Mouse (Mus musculus): ENCODE results near the gene Cenpt. TPM values are rescaled to one million over a fixed set of nuclear protein-coding genes. Genes with fewer than 3 reads are reported as not detected.

Gene Cenpt
- polyA plus RNA-seq, 1 experiment from 2014 or later: 42.8 TPM

DNA sequence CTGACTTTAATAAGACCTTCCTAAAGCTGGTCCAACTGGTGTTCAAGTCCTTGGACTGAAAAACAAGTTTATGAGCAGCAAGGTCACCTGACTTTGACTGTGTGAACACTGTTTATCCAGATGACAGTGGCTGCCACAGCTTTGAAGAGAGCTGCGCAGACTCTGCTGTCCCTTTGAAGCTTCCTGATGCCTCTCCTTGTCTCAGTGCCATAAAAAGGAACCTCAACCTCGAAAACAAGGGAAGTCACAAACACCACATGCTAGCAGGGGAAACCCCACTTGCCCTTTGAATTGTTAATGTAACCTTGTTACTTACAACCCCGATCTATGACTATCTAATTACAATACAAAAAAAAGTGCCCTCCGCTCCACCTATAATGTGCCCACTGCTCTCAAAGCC, 27.6 kb downstream of the Cenpt start:
- H3K9ac ChIP-seq: peak overlapping the region; percentile 96
- WGBS: 83% methylated on average over 4 of the region's 4 CpGs

GRCm38 (mm10) chr8:105820925-105821324, 32.2 kb downstream of the Cenpt start:
- peak overlapping the region; percentile 43 for H3K4me2 ChIP-seq
- peak overlapping the region; percentile 62 for H3K27ac ChIP-seq (ENCODE audit: poor library complexity, severe bottlenecking)
- 80% methylated on average over 1 of the region's 1 CpGs for WGBS
- no peaks in the 10 kb centered on the region for H3K27me3 ChIP-seq (replicated peaks)
- no peak overlapping the region for H3K4me3 ChIP-seq
- H3K9me3 ChIP-seq (replicated peaks): no peaks in the 10 kb centered on the region
- peaks cover 23% of the 10 kb centered on the region for H3K4me1 ChIP-seq (replicated peaks)
- H3K36me3 ChIP-seq: peaks cover 61% of the 10 kb centered on the region
- peak overlapping the region; percentile 47 for H3K9ac ChIP-seq
- peak; percentile 95 for ATAC-seq (ENCODE audit: insufficient number of reproducible peaks, low FRiP score)

More for the DNA sequence above, 27.6 kb downstream of the Cenpt start:
- Histone ChIP-seq H3K27ac (ENCODE audit: poor library complexity, severe bottlenecking) (no peak overlapping the region), H3K36me3 (peaks cover 40% of the 10 kb centered on the region), H3K9me3 (replicated peaks) (no peaks in the 10 kb centered on the region), H3K4me2 (peak overlapping the region; percentile 84), H3K4me1 (replicated peaks) (peaks cover 25% of the 10 kb centered on the region), H3K4me3 (peak overlapping the region; percentile 95), H3K27me3 (replicated peaks) (no peaks in the 10 kb centered on the region)
- no peak for ATAC-seq (ENCODE audit: insufficient number of reproducible peaks, low FRiP score)

DNA sequence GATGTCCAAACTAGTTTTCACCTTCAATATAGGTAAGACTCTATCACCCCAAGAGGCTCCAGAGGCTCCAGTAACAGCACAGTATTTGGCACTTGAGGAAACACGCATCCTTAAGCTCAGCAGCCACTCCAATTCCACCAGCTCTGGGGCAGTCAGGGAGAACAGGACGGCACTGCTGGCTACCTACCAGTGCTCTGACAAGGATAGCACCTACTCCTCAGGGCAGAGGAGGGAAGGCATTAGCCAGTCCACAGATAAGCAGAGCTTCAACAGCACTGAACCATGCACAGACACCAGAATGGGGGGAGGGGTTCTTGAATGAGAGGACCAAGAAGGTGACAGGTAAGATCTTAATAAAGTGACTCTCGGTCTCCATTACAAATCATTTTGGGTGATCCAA, 33.4 kb downstream of the Cenpt start:
- ATAC-seq (ENCODE audit: insufficient number of reproducible peaks, low FRiP score): peak; percentile 38; the same call in 1 of the 2 replicates
- Histone ChIP-seq H3K27ac (ENCODE audit: poor library complexity, severe bottlenecking) (no peak overlapping the region), H3K9me3 (replicated peaks) (no peaks in the 10 kb centered on the region), H3K4me3 (no peak overlapping the region), H3K9ac (no peak overlapping the region), H3K4me1 (replicated peaks) (peaks cover 14% of the 10 kb centered on the region), H3K36me3 (peaks cover 60% of the 10 kb centered on the region), H3K27me3 (replicated peaks) (no peaks in the 10 kb centered on the region), H3K4me2 (no peak overlapping the region)
- WGBS: 77% methylated on average over 3 of the region's 3 CpGs

GRCm38 (mm10) chr8:105813241-105813640, 39.8 kb downstream of the Cenpt start:
- WGBS: 92% methylated on average over 6 of the region's 6 CpGs
- Histone ChIP-seq H3K27ac (ENCODE audit: poor library complexity, severe bottlenecking) (no peak overlapping the region), H3K9ac (no peak overlapping the region), H3K27me3 (replicated peaks) (no peaks in the 10 kb centered on the region), H3K4me1 (replicated peaks) (peaks cover 36% of the 10 kb centered on the region), H3K4me2 (no peak overlapping the region), H3K4me3 (no peak overlapping the region), H3K36me3 (peaks cover 23% of the 10 kb centered on the region), H3K9me3 (replicated peaks) (no peaks in the 10 kb centered on the region)
- no peak for ATAC-seq (ENCODE audit: insufficient number of reproducible peaks, low FRiP score)

DNA sequence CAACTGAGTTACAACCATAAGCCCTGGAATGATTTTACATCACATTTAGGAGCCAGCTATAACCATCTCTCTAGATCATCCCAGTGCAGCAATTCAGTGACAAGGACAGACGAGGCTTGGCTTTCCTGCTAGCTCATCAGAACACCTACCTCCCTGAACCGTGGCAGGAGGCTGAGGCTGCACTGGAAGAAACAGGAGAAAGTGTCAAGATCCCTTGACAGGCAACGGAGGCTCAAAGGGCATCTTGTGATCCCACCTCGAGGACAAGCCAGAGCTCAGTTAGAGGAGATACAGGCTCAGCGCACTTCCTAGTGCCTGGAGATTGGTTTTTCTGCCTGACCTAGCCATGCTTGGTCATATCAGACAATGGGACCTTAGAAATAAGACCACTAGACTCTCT, 40.6 kb downstream of the Cenpt start:
- Histone ChIP-seq H3K4me3 (no peak overlapping the region), H3K27me3 (replicated peaks) (no peaks in the 10 kb centered on the region), H3K36me3 (peaks cover 21% of the 10 kb centered on the region), H3K4me2 (no peak overlapping the region), H3K9ac (no peak overlapping the region), H3K27ac (ENCODE audit: poor library complexity, severe bottlenecking) (no peak overlapping the region), H3K9me3 (replicated peaks) (no peaks in the 10 kb centered on the region), H3K4me1 (replicated peaks) (peaks cover 42% of the 10 kb centered on the region)
- no peak for ATAC-seq (ENCODE audit: insufficient number of reproducible peaks, low FRiP score)
- 80% methylated on average over 5 of the region's 5 CpGs for WGBS

GRCm38 (mm10) chr8:105811543-105811942, 41.5 kb downstream of the Cenpt start:
- WGBS: 50% methylated on average over 3 of the region's 3 CpGs
- ATAC-seq (ENCODE audit: insufficient number of reproducible peaks, low FRiP score): no peak
- Histone ChIP-seq H3K9ac (no peak overlapping the region), H3K27me3 (replicated peaks) (no peaks in the 10 kb centered on the region), H3K36me3 (peaks cover 18% of the 10 kb centered on the region), H3K27ac (ENCODE audit: poor library complexity, severe bottlenecking) (peak overlapping the region; percentile 30; the same call in 1 of the 2 replicates), H3K4me3 (no peak overlapping the region), H3K4me1 (replicated peaks) (peaks cover 45% of the 10 kb centered on the region), H3K9me3 (replicated peaks) (no peaks in the 10 kb centered on the region), H3K4me2 (no peak overlapping the region)

- H3K27me3 ChIP-seq (replicated peaks): no peaks in the 10 kb centered on the region
- H3K27ac ChIP-seq (ENCODE audit: poor library complexity, severe bottlenecking): peak overlapping the region; percentile 30; the same call in 1 of the 2 replicates
- H3K9me3 ChIP-seq (replicated peaks): no peaks in the 10 kb centered on the region
- peaks cover 18% of the 10 kb centered on the region for H3K36me3 ChIP-seq
- H3K4me2 ChIP-seq: no peak overlapping the region
- ATAC-seq (ENCODE audit: insufficient number of reproducible peaks, low FRiP score): no peak
- H3K4me1 ChIP-seq (replicated peaks): peaks cover 45% of the 10 kb centered on the region
- 67% methylated on average over 10 of the region's 10 CpGs for WGBS
- H3K4me3 ChIP-seq: no peak overlapping the region
- no peak overlapping the region for H3K9ac ChIP-seq
Measured at GRCm38 (mm10) chr8:105811061-105811460, 42.0 kb downstream of the Cenpt start.

- Histone ChIP-seq H3K4me2 (no peak overlapping the region), H3K4me1 (replicated peaks) (peaks cover 49% of the 10 kb centered on the region), H3K36me3 (peaks cover 13% of the 10 kb centered on the region), H3K27me3 (replicated peaks) (no peaks in the 10 kb centered on the region), H3K4me3 (no peak overlapping the region), H3K9ac (no peak overlapping the region), H3K9me3 (replicated peaks) (no peaks in the 10 kb centered on the region), H3K27ac (ENCODE audit: poor library complexity, severe bottlenecking) (peak overlapping the region; percentile 12; the same call in 1 of the 2 replicates)
- 68% methylated on average over 6 of the region's 6 CpGs for WGBS
- ATAC-seq (ENCODE audit: insufficient number of reproducible peaks, low FRiP score): no peak
Measured at GRCm38 (mm10) chr8:105810245-105810786, 42.8 kb downstream of the Cenpt start.

DNA sequence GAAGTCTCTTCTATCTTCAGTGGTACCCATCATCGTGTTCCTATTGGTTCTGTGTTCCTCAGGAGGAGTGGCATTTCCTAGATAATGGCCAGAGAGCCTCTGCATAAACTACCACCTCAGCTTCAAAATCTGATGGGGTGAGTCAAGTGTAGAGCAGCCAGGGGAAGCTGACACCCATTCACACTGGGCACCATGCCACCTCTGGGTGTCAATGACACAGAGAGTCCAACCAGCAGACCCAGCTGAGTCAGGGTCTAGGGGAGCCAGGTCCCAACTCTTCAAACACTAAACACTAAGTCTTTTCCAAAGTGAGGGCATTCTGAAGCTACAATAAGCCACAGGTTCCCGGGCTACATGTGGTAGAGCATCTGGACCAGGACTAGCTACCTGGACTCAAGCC, 44.6 kb downstream of the Cenpt start:
- WGBS: 85% methylated on average over 2 of the region's 2 CpGs
- Histone ChIP-seq H3K9ac (no peak overlapping the region), H3K4me3 (no peak overlapping the region), H3K4me1 (replicated peaks) (peaks cover 45% of the 10 kb centered on the region), H3K36me3 (peaks cover 19% of the 10 kb centered on the region), H3K9me3 (replicated peaks) (no peaks in the 10 kb centered on the region), H3K27ac (ENCODE audit: poor library complexity, severe bottlenecking) (no peak overlapping the region), H3K27me3 (replicated peaks) (no peaks in the 10 kb centered on the region), H3K4me2 (no peak overlapping the region)
- no peak for ATAC-seq (ENCODE audit: insufficient number of reproducible peaks, low FRiP score)

GRCm38 (mm10) chr8:105807766-105808165, 45.3 kb downstream of the Cenpt start:
- Histone ChIP-seq H3K27me3 (replicated peaks) (no peaks in the 10 kb centered on the region), H3K36me3 (peaks cover 19% of the 10 kb centered on the region), H3K4me2 (no peak overlapping the region), H3K9ac (no peak overlapping the region), H3K4me1 (replicated peaks) (peaks cover 45% of the 10 kb centered on the region), H3K4me3 (no peak overlapping the region), H3K27ac (ENCODE audit: poor library complexity, severe bottlenecking) (peak overlapping the region; percentile 13), H3K9me3 (replicated peaks) (no peaks in the 10 kb centered on the region)
- no peak for ATAC-seq (ENCODE audit: insufficient number of reproducible peaks, low FRiP score)
- WGBS: 77% methylated on average over 5 of the region's 5 CpGs

DNA sequence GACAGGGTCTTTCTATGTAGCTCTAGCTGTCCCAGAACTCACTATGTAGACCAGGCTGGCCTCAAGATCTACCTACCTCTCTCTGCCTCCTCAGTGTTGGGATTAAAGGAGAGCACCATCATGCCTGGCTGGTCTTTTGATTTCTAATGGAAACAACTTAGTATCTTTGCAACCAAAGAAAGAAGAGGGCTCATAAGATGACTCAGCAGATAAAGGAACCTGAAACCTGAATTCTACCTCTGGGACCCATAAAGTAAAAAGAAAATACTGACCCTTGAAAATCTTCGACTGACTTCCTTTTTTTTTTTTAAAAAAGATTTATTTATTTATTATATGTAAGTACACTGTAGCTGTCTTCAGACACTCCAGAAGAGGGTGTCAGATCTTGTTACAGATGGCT, 47.1 kb downstream of the Cenpt start:
- Histone ChIP-seq H3K36me3 (peaks cover 12% of the 10 kb centered on the region), H3K27ac (ENCODE audit: poor library complexity, severe bottlenecking) (no peak overlapping the region), H3K9me3 (replicated peaks) (no peaks in the 10 kb centered on the region), H3K4me1 (replicated peaks) (peaks cover 37% of the 10 kb centered on the region), H3K9ac (no peak overlapping the region), H3K27me3 (replicated peaks) (no peaks in the 10 kb centered on the region), H3K4me2 (no peak overlapping the region), H3K4me3 (no peak overlapping the region)
- ATAC-seq (ENCODE audit: insufficient number of reproducible peaks, low FRiP score): no peak
- WGBS: 76% methylated on average over 1 of the region's 1 CpGs

- no peak for ATAC-seq (ENCODE audit: insufficient number of reproducible peaks, low FRiP score)
- Histone ChIP-seq H3K4me1 (replicated peaks) (peaks cover 36% of the 10 kb centered on the region), H3K36me3 (peaks cover 11% of the 10 kb centered on the region), H3K27ac (ENCODE audit: poor library complexity, severe bottlenecking) (no peak overlapping the region), H3K9me3 (replicated peaks) (no peaks in the 10 kb centered on the region), H3K4me2 (no peak overlapping the region), H3K9ac (no peak overlapping the region), H3K27me3 (replicated peaks) (no peaks in the 10 kb centered on the region), H3K4me3 (no peak overlapping the region)
- WGBS: 80% methylated on average over 3 of the region's 3 CpGs
Measured at GRCm38 (mm10) chr8:105805346-105805745, 47.7 kb downstream of the Cenpt start.

Measured in heart, embryonic 12.5 days (tissue).